Mouse (Mus musculus): ENCODE data around the gene Chst3.
"Not testable (repeated sequence)": the region's sequence is repeated elsewhere in the genome, so short reads cannot be mapped to it uniquely, and the experiment has no call there.

The Chst3 gene

GRCm38 (mm10) chr10:60156016-60156415, 63.0 kb downstream of the Chst3 start:
- no peak for DNase-seq (ENCODE audit: low spot score)

- no peak for DNase-seq (ENCODE audit: low spot score)
These were observed 67.9 kb downstream of the Chst3 start for GRCm38 (mm10) chr10:60151107-60151663.

GRCm38 (mm10) chr10:60148087-60148486, 71.0 kb downstream of the Chst3 start:
- peak; percentile 84 for DNase-seq (ENCODE audit: low spot score)

DNA sequence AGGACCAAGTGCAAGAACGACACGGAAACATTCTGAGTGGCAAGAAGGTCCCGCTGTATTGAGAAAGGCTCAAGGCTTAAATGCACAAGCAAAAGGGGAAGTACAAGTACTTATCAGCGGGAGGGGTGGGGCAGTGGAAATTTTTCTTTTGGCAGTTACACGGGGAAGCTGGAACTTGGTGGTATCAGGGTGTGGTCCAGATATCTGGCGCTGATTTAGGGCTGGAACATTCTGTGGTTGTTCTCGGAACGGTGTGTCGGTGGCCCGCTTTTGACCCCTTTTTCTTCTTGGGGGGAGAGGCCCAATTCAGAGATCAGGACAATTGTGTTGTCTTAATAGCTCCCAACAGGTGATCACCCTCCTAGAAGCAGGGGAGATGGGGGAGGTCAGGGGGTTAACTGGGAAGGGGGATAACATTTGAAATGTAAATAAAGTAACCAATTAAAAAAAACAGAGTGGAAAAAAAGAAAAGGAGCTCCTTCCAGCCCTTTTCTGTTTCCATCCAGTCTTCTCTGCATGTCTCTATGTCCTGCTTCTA, 71.5 kb downstream of the Chst3 start:
- DNase-seq (ENCODE audit: low spot score): not testable (repeated sequence)

DNA sequence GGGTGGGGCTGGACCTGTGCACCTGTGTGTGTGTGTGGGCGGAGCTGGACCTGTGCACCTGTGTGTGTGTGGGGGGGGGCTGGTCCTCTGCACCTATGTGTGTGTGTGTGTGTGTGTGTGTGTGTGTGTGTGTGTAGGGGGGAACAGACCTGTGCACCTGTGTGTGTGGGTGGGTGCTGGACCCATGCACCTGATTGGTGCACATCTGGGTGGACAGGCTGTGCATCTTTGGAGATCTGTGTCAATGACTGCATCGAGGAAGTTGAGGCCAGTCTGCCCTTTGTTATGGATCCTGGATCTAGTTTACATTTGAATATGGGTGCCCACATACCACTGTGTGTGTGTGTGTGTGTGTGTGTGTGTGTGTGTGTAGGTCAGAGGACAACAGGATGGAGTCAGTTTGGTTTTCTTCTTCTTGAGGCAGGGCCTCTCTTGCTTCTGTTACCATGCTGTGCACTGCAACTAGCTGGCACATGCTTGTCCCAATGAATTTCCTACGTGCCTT, 77.4 kb downstream of the Chst3 start:
- no peak for DNase-seq (ENCODE audit: low spot score)

DNA sequence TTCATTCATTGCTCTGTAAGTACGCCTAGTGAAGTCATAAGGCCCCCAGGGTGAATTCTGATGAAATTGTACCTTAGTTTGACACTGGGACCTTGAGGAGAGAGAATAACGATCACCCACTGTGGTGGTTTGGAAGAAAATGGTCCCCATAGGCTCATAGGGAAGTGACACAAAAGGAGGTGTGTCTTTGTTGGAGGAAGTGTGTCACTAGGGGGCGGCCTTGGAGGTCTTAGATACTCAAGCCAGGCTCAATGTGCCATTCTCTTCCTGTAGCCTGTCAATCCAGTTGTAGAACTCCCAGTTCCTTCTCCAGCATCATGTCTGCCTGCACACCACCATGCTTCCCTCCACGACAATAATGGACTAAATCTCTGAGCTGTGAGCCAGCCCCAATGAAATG, 78.3 kb downstream of the Chst3 start:
- no peak for DNase-seq (ENCODE audit: low spot score)

GRCm38 (mm10) chr10:60138680-60139079, 80.4 kb downstream of the Chst3 start:
- DNase-seq (ENCODE audit: low spot score): no peak

- no peak for DNase-seq (ENCODE audit: low spot score)
These were observed 82.1 kb downstream of the Chst3 start for GRCm38 (mm10) chr10:60136935-60137334.

- DNase-seq (ENCODE audit: low spot score): not testable (repeated sequence)
These were observed 83.0 kb downstream of the Chst3 start for GRCm38 (mm10) chr10:60136010-60136409.

DNA sequence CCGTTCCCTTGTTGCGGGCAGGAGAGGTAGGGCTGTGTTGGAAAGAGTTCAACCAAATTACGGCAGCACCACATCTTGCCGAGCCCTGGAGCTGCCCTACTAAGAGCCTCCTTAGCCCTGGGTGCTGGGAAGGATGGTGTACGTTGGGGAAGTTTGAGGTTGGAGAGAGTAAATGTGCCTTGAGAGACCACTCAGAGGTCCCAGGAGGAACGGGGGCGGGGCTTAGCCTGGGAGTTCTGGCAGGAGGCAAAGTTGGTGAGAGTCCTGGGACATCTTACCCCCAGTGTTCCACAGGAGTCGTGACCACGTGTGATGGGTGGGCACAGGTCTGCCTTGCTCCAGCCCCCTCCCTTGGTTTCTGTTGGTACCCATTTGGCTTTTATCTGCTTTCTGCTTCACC, 84.9 kb downstream of the Chst3 start:
- no peak for DNase-seq (ENCODE audit: low spot score)

DNA sequence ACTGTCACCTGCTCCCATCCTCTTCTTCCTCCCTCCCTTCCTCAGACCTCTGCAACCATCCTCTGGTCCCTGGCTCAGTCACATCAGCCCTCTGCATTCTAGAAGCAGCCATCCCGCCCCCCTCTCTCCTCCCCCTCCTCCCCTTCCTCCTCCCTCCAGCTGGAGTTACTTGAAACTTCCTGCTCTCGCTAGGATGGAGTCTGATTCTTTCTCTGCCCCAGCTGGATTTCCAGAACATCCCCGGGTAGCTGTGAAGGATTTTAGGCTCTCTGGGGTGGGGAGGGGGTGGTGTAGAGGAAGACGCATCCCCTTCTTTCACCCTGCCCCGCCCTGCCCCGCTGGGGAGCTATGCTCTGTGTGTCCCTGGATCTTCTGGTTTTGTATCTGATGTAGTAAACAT, 85.6 kb downstream of the Chst3 start:
- DNase-seq (ENCODE audit: low spot score): no peak

Data from embryo, embryonic 10 days (tissue).